ENCODE assay signal across 25 mouse cellular contexts in genomic region chr17:14532979-14533314, GRCm38 (mm10).
DNase-seq lines count a peak whose midpoint lies in the region; ATAC-seq and TF ChIP-seq lines count a peak whose summit lies in the region.
"Had no signal": no experiment of that assay in that cellular context is flagged by ENCODE, and none has a peak within 500 bp of the region (broad histone marks: within the 10 kb centered on the region; RNA-seq: fewer than 3 reads in every experiment).

No protein-coding gene starts in this region.

- no peak overlapping the region for H3K4me2 ChIP-seq in forebrain, embryonic 16.5 days (ENCODE audit: low read length)
- no peak overlapping the region for H3K4me2 ChIP-seq in forebrain, embryonic 13.5 days
- no peak overlapping the region for H3K4me2 ChIP-seq in embryonic facial prominence, embryonic 14.5 days (ENCODE audit: low read depth, low read length)
- H3K4me2 ChIP-seq: forebrain, embryonic 15.5 days; heart, embryonic 15.5 days; hindbrain, embryonic 12.5 days; intestine, embryonic 15.5 days; limb, embryonic 13.5 days; liver, embryonic 12.5 days; midbrain, embryonic 13.5 days; neural tube, embryonic 13.5 days had no signal

- peak in 1 of 2 experiments; percentile 11 for DNase-seq in layer of hippocampus, adult 2 months (ENCODE audit: low spot score in 2 of 2)
- no peak for DNase-seq in layer of hippocampus, adult 9-10 months (ENCODE audit: low spot score)
- peak; percentile 58 for DNase-seq in embryonic facial prominence, embryonic 14.5 days (ENCODE audit: low spot score)
- no peak for DNase-seq in right cerebral cortex, adult 18-20 months
- no peak for DNase-seq in left cerebral cortex, adult 11 months (ENCODE audit: low spot score)
- DNase-seq: adrenal gland, postnatal 14 days; cerebellum, adult 11-12 months; kidney, adult 9 months; kidney, postnatal 10 days; liver, postnatal 0 days; thymus, adult 2 months; thymus, postnatal 36 days had no signal

- H3K9ac ChIP-seq in forebrain, embryonic 16.5 days (replicated peaks; ENCODE audit: low read depth, low read length), result no peak overlapping the region
- no peak overlapping the region for H3K9ac ChIP-seq in forebrain, embryonic 13.5 days
- no peak overlapping the region for H3K9ac ChIP-seq in embryonic facial prominence, embryonic 14.5 days (ENCODE audit: low read depth, low read length)
- H3K9ac ChIP-seq: forebrain, embryonic 15.5 days; heart, embryonic 15.5 days; hindbrain, embryonic 12.5 days; intestine, embryonic 15.5 days; limb, embryonic 13.5 days; liver, embryonic 12.5 days; liver, postnatal 0 days; midbrain, embryonic 13.5 days; neural tube, embryonic 13.5 days had no signal

- peak; percentile 55 for ATAC-seq in forebrain, embryonic 16.5 days
- ATAC-seq in forebrain, embryonic 13.5 days, result no peak
- ATAC-seq in embryonic facial prominence, embryonic 14.5 days (ENCODE audit: low read depth), result peak; percentile 47
- ATAC-seq: forebrain, embryonic 15.5 days; hindbrain, postnatal 0 days; liver, embryonic 12.5 days; midbrain, embryonic 13.5 days had no signal

- no peak for TF ChIP-seq CTCF in layer of hippocampus, adult 2 months (conservative IDR thresholded peaks at IDR 0.05)

- no peaks in the 10 kb centered on the region for H3K27me3 ChIP-seq in forebrain, embryonic 16.5 days (replicated peaks; ENCODE audit: control insufficient read depth, insufficient read depth, low read length)
- no peaks in the 10 kb centered on the region for H3K27me3 ChIP-seq in forebrain, embryonic 13.5 days
- no peaks in the 10 kb centered on the region; the same call in 1 of the 2 replicates for H3K27me3 ChIP-seq in embryonic facial prominence, embryonic 14.5 days (replicated peaks; ENCODE audit: control insufficient read depth, insufficient read depth, low read length)
- H3K27me3 ChIP-seq: forebrain, embryonic 15.5 days; heart, embryonic 15.5 days; hindbrain, embryonic 12.5 days; intestine, embryonic 15.5 days; limb, embryonic 13.5 days; liver, embryonic 12.5 days; midbrain, embryonic 13.5 days; neural tube, embryonic 13.5 days had no signal

- 0 out of 2 replicates have a peak, but pooled peaks cover 2% of the 10 kb centered on the region for H3K4me1 ChIP-seq in forebrain, embryonic 16.5 days (replicated peaks; ENCODE audit: control insufficient read depth, insufficient read depth, low read length)
- no peaks in the 10 kb centered on the region for H3K4me1 ChIP-seq in forebrain, embryonic 13.5 days
- H3K4me1 ChIP-seq in embryonic facial prominence, embryonic 14.5 days (ENCODE audit: control insufficient read depth, insufficient read depth, low read length), result 0 out of 2 replicates have a peak, but pooled peaks cover 5% of the 10 kb centered on the region
- H3K4me1 ChIP-seq: forebrain, embryonic 15.5 days; heart, embryonic 15.5 days; hindbrain, embryonic 12.5 days; liver, embryonic 12.5 days; neural tube, embryonic 13.5 days had no signal

- H3K27ac ChIP-seq in forebrain, embryonic 16.5 days (ENCODE audit: low read length), result no peak overlapping the region
- no peak overlapping the region for H3K27ac ChIP-seq in forebrain, embryonic 13.5 days
- H3K27ac ChIP-seq in layer of hippocampus, adult 2 months, result peak overlapping the region; percentile 32; the same call in 1 of the 2 replicates
- H3K27ac ChIP-seq in embryonic facial prominence, embryonic 14.5 days (replicated peaks; ENCODE audit: low read depth, low read length), result peak overlapping the region; percentile 44; the same call in 1 of the 2 replicates
- H3K27ac ChIP-seq: forebrain, embryonic 15.5 days; heart, embryonic 15.5 days; hindbrain, embryonic 12.5 days; hindbrain, postnatal 0 days; left cerebral cortex, adult 2 months; limb, embryonic 13.5 days; liver, embryonic 12.5 days; midbrain, embryonic 13.5 days; neural tube, embryonic 13.5 days had no signal

- 68% methylated on average over 4 of the region's 4 CpGs for WGBS in forebrain, embryonic 16.5 days
- 88% methylated on average over 4 of the region's 4 CpGs for WGBS in forebrain, embryonic 13.5 days
- WGBS in embryonic facial prominence, embryonic 14.5 days, result 65% methylated on average over 4 of the region's 4 CpGs

- H3K4me3 ChIP-seq in forebrain, embryonic 16.5 days (replicated peaks; ENCODE audit: low read length), result no peak overlapping the region
- no peak overlapping the region for H3K4me3 ChIP-seq in forebrain, embryonic 13.5 days
- H3K4me3 ChIP-seq in layer of hippocampus, adult 2 months, result no peak overlapping the region
- no peak overlapping the region for H3K4me3 ChIP-seq in embryonic facial prominence, embryonic 14.5 days (ENCODE audit: low read depth, low read length)
- H3K4me3 ChIP-seq: erythroblast, embryonic 14.5 days; forebrain, embryonic 15.5 days; heart, embryonic 15.5 days; hindbrain, embryonic 12.5 days; intestine, embryonic 15.5 days; left cerebral cortex, adult 2 months; limb, embryonic 13.5 days; liver, embryonic 12.5 days; midbrain, embryonic 13.5 days; neural tube, embryonic 13.5 days had no signal

- no peaks in the 10 kb centered on the region for H3K9me3 ChIP-seq in forebrain, embryonic 16.5 days (ENCODE audit: control insufficient read depth, low read length)
- no peaks in the 10 kb centered on the region for H3K9me3 ChIP-seq in forebrain, embryonic 13.5 days (replicated peaks)
- no peaks in the 10 kb centered on the region for H3K9me3 ChIP-seq in embryonic facial prominence, embryonic 14.5 days (ENCODE audit: control insufficient read depth, low read length)
- H3K9me3 ChIP-seq: forebrain, embryonic 15.5 days; heart, embryonic 15.5 days; hindbrain, embryonic 12.5 days; intestine, embryonic 15.5 days; limb, embryonic 13.5 days; liver, embryonic 12.5 days; midbrain, embryonic 13.5 days; neural tube, embryonic 13.5 days had no signal

- no peaks in the 10 kb centered on the region for H3K36me3 ChIP-seq in forebrain, embryonic 16.5 days (ENCODE audit: control insufficient read depth, insufficient read depth)
- H3K36me3 ChIP-seq in forebrain, embryonic 13.5 days (ENCODE audit: poor library complexity, severe bottlenecking), result no peaks in the 10 kb centered on the region
- no peaks in the 10 kb centered on the region for H3K36me3 ChIP-seq in embryonic facial prominence, embryonic 14.5 days (ENCODE audit: control insufficient read depth, insufficient read depth, low read length)
- H3K36me3 ChIP-seq: forebrain, embryonic 15.5 days; heart, embryonic 15.5 days; hindbrain, embryonic 12.5 days; intestine, embryonic 15.5 days; limb, embryonic 13.5 days; liver, embryonic 12.5 days; midbrain, embryonic 13.5 days; neural tube, embryonic 13.5 days had no signal

Comparison
In these comparisons a context has a peak if more than half of its experiments do, and no peak if none do; other contexts are left out.
1. H3K27ac ChIP-seq: peak in layer of hippocampus, adult 2 months (single experiment) and embryonic facial prominence, embryonic 14.5 days (single experiment); none in forebrain, embryonic 16.5 days (single experiment) and forebrain, embryonic 13.5 days (single experiment).